Mouse (Mus musculus) kidney, adult 9 months (tissue): ENCODE measurements at regions not wholly inside any gene's neighbourhood (a gene's known extent, or its start where the extent isn't known, plus 50 kb on each side); places are given as distances from the start of the nearest gene placed in this dataset.

Source experiments
- DNase-seq: peaks from one replicate; pipeline ENCODE4 v3.0.0; 2022

GRCm38 (mm10) chr8:50387189-50387588, 1543.4 kb upstream of the Tenm3 start:
- no peak for DNase-seq

GRCm38 (mm10) chr8:50383697-50384096, 1539.9 kb upstream of the Tenm3 start:
- DNase-seq = no peak

GRCm38 (mm10) chr8:50379745-50380144, 1536.0 kb upstream of the Tenm3 start:
- no peak for DNase-seq

GRCm38 (mm10) chr8:50373790-50374189, 1530.0 kb upstream of the Tenm3 start:
- no peak for DNase-seq

GRCm38 (mm10) chr8:50326485-50326884, 1482.7 kb upstream of the Tenm3 start:
- no peak for DNase-seq

GRCm38 (mm10) chr8:50321356-50321963, 1477.7 kb upstream of the Tenm3 start:
- DNase-seq = no peak

- no peak for DNase-seq
Measured at GRCm38 (mm10) chr8:50316641-50317040, 1472.9 kb upstream of the Tenm3 start.

- DNase-seq = no peak
Measured at GRCm38 (mm10) chr8:50310308-50310707, 1466.6 kb upstream of the Tenm3 start.

- no peak for DNase-seq
Measured at GRCm38 (mm10) chr8:50300316-50300715, 1456.6 kb upstream of the Tenm3 start.

- peak; percentile 80 for DNase-seq
Measured at GRCm38 (mm10) chr8:50293501-50293900, 1449.8 kb upstream of the Tenm3 start.

- DNase-seq = peak; percentile 32
Measured at GRCm38 (mm10) chr8:50292158-50292557, 1448.4 kb upstream of the Tenm3 start.

- DNase-seq = no peak
Measured at GRCm38 (mm10) chr8:50276346-50276745, 1432.6 kb upstream of the Tenm3 start.

- DNase-seq = no peak
Measured at GRCm38 (mm10) chr8:50264757-50265156, 1421.0 kb upstream of the Tenm3 start.
